Mouse (Mus musculus) olfactory bulb, adult 2 months (tissue): ENCODE measurements around the gene Trim9. TPM values are rescaled to one million over a fixed set of nuclear protein-coding genes. Genes with fewer than 3 reads are reported as not detected.

ENCODE experiments used
- H3K27ac ChIP-seq: fragments of 200-500 bp; 2 replicates; pipeline ENCODE4 v1.5.1; 2012; ENCODE audit warnings: low read depth, low read length; ENCODE audit not compliant: insufficient read depth
- H3K4me1 ChIP-seq: fragments of 200-500 bp; 2 replicates; pipeline ENCODE4 v1.6.1; 2012; ENCODE audit warnings: low read length; ENCODE audit not compliant: control insufficient read depth, insufficient read depth
- H3K4me3 ChIP-seq: fragments of 200-500 bp; 2 replicates; pipeline ENCODE4 v1.5.1; 2012; ENCODE audit warnings: mild to moderate bottlenecking, low read depth, low read length, moderate library complexity; ENCODE audit not compliant: insufficient read depth
- CTCF ChIP-seq: fragments of 200-500 bp; IDR thresholded peaks from 2 replicates; pipeline ENCODE4 v1.5.1; 2012; ENCODE audit warnings: low read depth, mild to moderate bottlenecking, low read length, moderate library complexity; ENCODE audit not compliant: insufficient read depth
- POLR2A ChIP-seq: fragments of 200-500 bp; IDR thresholded peaks from 2 replicates; pipeline ENCODE4 v1.6.1; 2012; ENCODE audit warnings: mild to moderate bottlenecking, low read depth, low read length, moderate library complexity; ENCODE audit not compliant: insufficient read depth
- WGBS: fragments of 180-500 bp; shearing (Covaris S2); methylation state at CpG from one replicate; pipeline ENCODE4 v1.1.7; 2018; 5-methylcytosine and 5-hydroxymethylcytosine counted together
- polyA plus RNA-seq: library from polyadenylated mRNA; stranded (reverse); fragments of >200 nt; gene quantifications from 2 replicates; pipeline ENCODE4 v1.2.4, GENCODE M21; 2012; ENCODE audit warnings: low replicate concordance; ENCODE audit not compliant: missing spikeins, insufficient read depth, insufficient read length

The Trim9 gene
- polyA plus RNA-seq, 1 experiment: 121 TPM

GRCm38 (mm10) chr12:70333253-70333805 lies 14.1 kb downstream of the Trim9 start:
- 59% methylated on average over 6 of the region's 6 CpGs for WGBS
- H3K4me1 ChIP-seq: peaks cover 18% of the 10 kb centered on the region
- no peak overlapping the region for H3K27ac ChIP-seq
- TF ChIP-seq CTCF (no peak), POLR2A (no peak)
- H3K4me3 ChIP-seq: no peak overlapping the region

- no peak for TF ChIP-seq CTCF
- TF ChIP-seq POLR2A: no peak
- Histone ChIP-seq H3K4me3 (no peak overlapping the region), H3K4me1 (peaks cover 19% of the 10 kb centered on the region), H3K27ac (no peak overlapping the region)
- 30% methylated on average over 3 of the region's 3 CpGs for WGBS
Measured at GRCm38 (mm10) chr12:70329059-70329458, 18.4 kb downstream of the Trim9 start.

- Histone ChIP-seq H3K4me3 (no peak overlapping the region), H3K27ac (no peak overlapping the region), H3K4me1 (peaks cover 13% of the 10 kb centered on the region)
- TF ChIP-seq POLR2A (no peak), CTCF (no peak)
- WGBS: 39% methylated on average over 1 of the region's 1 CpGs
Measured at GRCm38 (mm10) chr12:70326956-70327355, 20.5 kb downstream of the Trim9 start.

GRCm38 (mm10) chr12:70326393-70326792 lies 21.0 kb downstream of the Trim9 start:
- 13% methylated on average over 2 of the region's 2 CpGs for WGBS
- Histone ChIP-seq H3K27ac (peak overlapping the region; percentile 2; the same call in 1 of the 2 replicates), H3K4me3 (no peak overlapping the region), H3K4me1 (peaks cover 15% of the 10 kb centered on the region)
- TF ChIP-seq POLR2A (no peak), CTCF (no peak)

- peaks cover 15% of the 10 kb centered on the region for H3K4me1 ChIP-seq
- TF ChIP-seq CTCF (no peak), POLR2A (no peak)
- no peak overlapping the region; the same call in 1 of the 2 replicates for H3K27ac ChIP-seq
- no peak overlapping the region for H3K4me3 ChIP-seq
- whole genome bisulfite sequencing: 47% methylated on average over 7 of the region's 7 CpGs
Measured at GRCm38 (mm10) chr12:70325826-70326225, 21.6 kb downstream of the Trim9 start.

- H3K4me3 ChIP-seq: no peak overlapping the region
- no peak overlapping the region for H3K27ac ChIP-seq
- 65% methylated on average over 1 of the region's 1 CpGs for WGBS
- TF ChIP-seq CTCF: no peak
- no peak for TF ChIP-seq POLR2A
- H3K4me1 ChIP-seq: peaks cover 16% of the 10 kb centered on the region
Measured at GRCm38 (mm10) chr12:70322790-70323189, 24.6 kb downstream of the Trim9 start.

GRCm38 (mm10) chr12:70316147-70316546 lies 31.3 kb downstream of the Trim9 start:
- Histone ChIP-seq H3K4me1 (peaks cover 25% of the 10 kb centered on the region), H3K4me3 (no peak overlapping the region), H3K27ac (no peak overlapping the region)
- TF ChIP-seq CTCF (no peak), POLR2A (no peak)
- WGBS: 29% methylated on average over 9 of the region's 9 CpGs

GRCm38 (mm10) chr12:70307881-70308280 lies 39.5 kb downstream of the Trim9 start:
- WGBS: 49% methylated on average over 7 of the region's 7 CpGs
- H3K27ac ChIP-seq: no peak overlapping the region
- H3K4me3 ChIP-seq: no peak overlapping the region
- H3K4me1 ChIP-seq: peaks cover 24% of the 10 kb centered on the region
- TF ChIP-seq POLR2A (no peak), CTCF (no peak)

- WGBS: 62% methylated on average over 5 of the region's 5 CpGs
- Histone ChIP-seq H3K4me1 (peaks cover 24% of the 10 kb centered on the region), H3K27ac (no peak overlapping the region), H3K4me3 (no peak overlapping the region)
- TF ChIP-seq POLR2A (no peak), CTCF (no peak)
Measured at GRCm38 (mm10) chr12:70307062-70307461, 40.4 kb downstream of the Trim9 start.
